Mouse (Mus musculus) liver, embryonic 16.5 days (tissue): Measurements from ENCODE around the gene Lrrn2. TPM values are rescaled to one million over a fixed set of nuclear protein-coding genes. Genes with fewer than 3 reads are reported as not detected.

Source experiments
- ATAC-seq: fragments of 200-750 bp; cut with Nextera tagmentation; 2 replicates; pipeline ENCODE4 v1.8.0; 2017; ENCODE audit warnings: low read depth, mild to moderate bottlenecking, moderate number of reproducible peaks, moderate library complexity
- H3K27ac ChIP-seq: fragments of 300-500 bp; sonication (generic); 2 replicates; pipeline ENCODE4 v1.5.1; 2014; ENCODE audit warnings: mild to moderate bottlenecking, low read length
- H3K27me3 ChIP-seq: fragments of 300-500 bp; sonication (generic); 2 replicates; pipeline ENCODE4 v1.6.1; 2014; ENCODE audit warnings: low read depth, low read length, mixed read lengths; ENCODE audit not compliant: control insufficient read depth, insufficient read depth
- H3K36me3 ChIP-seq: fragments of 300-500 bp; sonication (generic); 2 replicates; pipeline ENCODE4 v1.6.1; 2014; ENCODE audit warnings: mild to moderate bottlenecking; ENCODE audit not compliant: control insufficient read depth, insufficient read depth
- H3K4me1 ChIP-seq: fragments of 300-500 bp; sonication (generic); 2 replicates; pipeline ENCODE4 v1.6.1; 2014; ENCODE audit warnings: low read depth, low read length, mixed read lengths; ENCODE audit not compliant: control insufficient read depth
- H3K4me2 ChIP-seq: fragments of 300-500 bp; sonication (generic); 2 replicates; pipeline ENCODE4 v1.6.1; 2014; ENCODE audit warnings: low read depth, low read length, mixed read lengths
- H3K4me3 ChIP-seq: fragments of 300-500 bp; sonication (generic); 2 replicates; pipeline ENCODE4 v1.5.1; 2014; ENCODE audit warnings: low read depth, mild to moderate bottlenecking, low read length
- H3K9ac ChIP-seq: fragments of 300-500 bp; sonication (generic); 2 replicates; pipeline ENCODE4 v1.6.1; 2014; ENCODE audit warnings: low read depth, low read length
- H3K9me3 ChIP-seq: fragments of 300-500 bp; sonication (generic); replicated peaks from 2 replicates; pipeline ENCODE4 v1.6.1; 2016; ENCODE audit warnings: low read length; ENCODE audit not compliant: control insufficient read depth
- WGBS: fragments of 180-500 bp; shearing (Covaris S2); extraction: QIAGEN DNeasy Blood & Tissue Kit; methylation state at CpG from one replicate; pipeline ENCODE4 v1.1.7; 2014; ENCODE audit not compliant: insufficient replicate concordance; 5-methylcytosine and 5-hydroxymethylcytosine counted together
- polyA plus RNA-seq: library from polyadenylated mRNA; unstranded; fragments of >200 nt; fragmentation: Nextera tagmentation; extraction: Ambion mirVana; gene quantifications from 2 replicates; pipeline ENCODE4 v1.2.1, GENCODE M21; 2015

Lrrn2 gene
- 0.05 and 0.13 TPM in 2 replicates for polyA plus RNA-seq

DNA sequence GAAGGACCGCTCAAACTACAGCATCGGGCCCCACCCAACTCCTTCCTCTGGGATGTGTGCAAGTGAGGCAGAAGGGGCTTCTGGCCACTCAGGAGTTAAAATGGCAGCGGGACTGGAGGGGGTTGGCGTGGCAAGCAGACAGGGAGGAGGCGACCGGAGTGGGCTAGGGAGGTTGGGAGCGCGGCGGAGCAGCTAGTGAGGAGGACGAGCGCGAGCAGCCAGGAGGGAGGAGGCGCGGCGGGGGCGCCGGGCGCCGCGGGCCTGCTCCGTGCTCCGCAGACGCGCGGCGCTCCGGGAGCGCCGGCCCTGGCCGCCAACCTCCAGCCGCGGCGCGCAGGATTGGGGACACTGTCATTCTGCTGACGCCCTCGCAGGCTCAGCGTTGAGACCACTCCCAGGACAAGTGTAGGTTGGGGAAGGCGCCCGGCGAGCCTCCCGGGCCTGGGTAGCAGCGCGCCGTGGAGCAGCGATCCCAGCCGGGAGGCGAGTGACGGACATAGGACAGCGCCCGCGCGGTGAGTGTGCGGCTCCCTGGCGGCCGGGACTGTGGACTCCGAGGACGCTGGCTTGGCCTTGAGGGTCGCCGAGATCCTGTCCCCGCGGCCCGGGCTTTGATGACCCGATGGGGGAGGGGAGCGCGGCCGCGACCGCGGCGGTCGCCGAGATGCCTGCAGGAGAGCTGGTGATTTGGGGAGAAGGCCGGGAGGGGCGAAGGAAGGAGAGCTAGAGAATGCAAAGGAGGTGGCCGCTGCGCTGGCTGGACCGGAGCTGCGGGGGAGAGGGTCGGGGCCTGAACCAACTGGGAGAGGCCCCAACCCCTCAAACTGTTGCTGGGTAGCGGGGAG is at the start of gene Lrrn2:
Gene Lrrn2 (plus strand): TSS at position 113 of the 845 bp plus-strand sequence.
- no peaks in the 10 kb centered on the region; the same call in 1 of the 2 replicates for H3K4me1 ChIP-seq
- H3K9ac ChIP-seq = no peak within 1 kb of the TSS
- 2% methylated on average over 77 of the region's 80 CpGs for WGBS
- H3K27ac ChIP-seq = no peak within 1 kb of the TSS
- peaks cover 51% of the 10 kb centered on the region for H3K27me3 ChIP-seq
- H3K36me3 ChIP-seq = no peaks in the 10 kb centered on the region
- ATAC-seq = 0 out of 2 replicates have a peak, but pooled peaks have one; percentile 21
- H3K9me3 ChIP-seq = no peaks in the 10 kb centered on the region
- H3K4me2 ChIP-seq = peak within 1 kb of the TSS; percentile 59
- H3K4me3 ChIP-seq = peak within 1 kb of the TSS; percentile 31

DNA sequence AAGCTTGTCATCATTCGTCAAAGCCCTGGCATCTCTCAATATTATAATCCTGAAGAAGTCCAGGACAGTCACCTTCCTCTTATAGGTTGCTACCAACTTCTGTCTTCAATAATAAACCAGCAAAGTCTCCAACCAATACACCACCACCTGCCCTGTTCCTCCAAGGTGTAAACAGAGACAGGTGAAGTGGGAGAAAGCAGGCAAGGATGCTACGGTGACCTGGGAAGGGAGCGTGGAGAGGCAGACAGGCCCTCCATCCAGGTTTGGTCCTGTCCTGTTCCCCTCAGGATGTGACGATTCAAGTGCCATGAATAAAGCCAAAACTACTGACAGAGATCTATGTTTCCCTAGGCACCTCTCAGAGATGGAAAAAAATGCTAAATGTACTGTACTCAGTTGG is 48.1 kb upstream of the Lrrn2 start:
- Histone ChIP-seq H3K4me3 (no peak overlapping the region), H3K9me3 (no peaks in the 10 kb centered on the region), H3K27me3 (no peaks in the 10 kb centered on the region; the same call in 1 of the 2 replicates), H3K4me2 (no peak overlapping the region), H3K9ac (no peak overlapping the region), H3K36me3 (no peaks in the 10 kb centered on the region), H3K27ac (no peak overlapping the region), H3K4me1 (no peaks in the 10 kb centered on the region)
- ATAC-seq = no peak
- WGBS = 67% methylated on average over 4 of the region's 4 CpGs

DNA sequence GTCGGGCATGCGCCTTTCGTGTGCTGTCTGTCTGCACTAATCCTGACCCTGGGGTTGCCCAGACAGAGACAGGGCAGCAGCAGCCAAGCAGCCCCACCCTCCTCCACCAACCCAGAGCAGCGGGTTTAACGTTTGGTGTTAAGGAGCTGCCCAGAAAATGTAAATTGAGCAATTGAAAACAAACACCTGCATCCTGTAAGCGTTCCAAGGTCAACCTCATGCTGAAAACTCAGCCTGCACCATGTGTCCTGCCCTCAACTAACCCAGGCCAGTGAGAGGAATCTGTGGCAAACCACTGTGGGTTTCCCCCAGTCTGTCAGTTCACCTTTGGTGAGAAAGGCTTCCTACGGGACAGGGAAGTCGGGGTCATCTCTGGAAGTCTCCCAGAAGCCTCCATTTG is 46.0 kb upstream of the Lrrn2 start:
- H3K36me3 ChIP-seq = no peaks in the 10 kb centered on the region

DNA sequence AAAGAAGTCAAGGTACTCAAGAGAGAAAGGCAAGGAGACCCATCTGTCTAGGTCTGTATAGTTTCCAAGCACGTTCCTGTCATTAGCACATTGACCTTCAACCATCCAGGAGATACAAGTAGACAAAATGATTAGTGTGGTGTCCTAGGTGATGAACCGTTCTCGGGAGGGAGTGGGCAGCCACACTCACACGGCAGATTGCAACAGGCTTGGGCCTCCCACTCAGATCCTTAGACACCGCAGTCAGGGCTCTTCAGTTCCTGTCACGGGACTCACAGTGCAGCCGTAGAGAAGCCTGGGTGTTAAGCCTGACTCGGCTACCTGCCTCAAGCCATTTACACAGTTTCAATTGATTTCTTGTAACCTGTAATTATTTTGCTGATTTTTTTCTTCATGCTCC is 43.2 kb upstream of the Lrrn2 start:
- no peaks in the 10 kb centered on the region for H3K27me3 ChIP-seq
- 58% methylated on average over 8 of the region's 8 CpGs for whole genome bisulfite sequencing
- H3K4me3 ChIP-seq = no peak overlapping the region
- ATAC-seq = no peak
- no peaks in the 10 kb centered on the region for H3K4me1 ChIP-seq
- no peak overlapping the region for H3K4me2 ChIP-seq
- no peak overlapping the region for H3K9ac ChIP-seq
- H3K27ac ChIP-seq = no peak overlapping the region
- H3K9me3 ChIP-seq = no peaks in the 10 kb centered on the region
- H3K36me3 ChIP-seq = no peaks in the 10 kb centered on the region

More for the DNA sequence above, 46.0 kb upstream of the Lrrn2 start:
- no peaks in the 10 kb centered on the region for H3K4me1 ChIP-seq
- no peak overlapping the region for H3K4me2 ChIP-seq
- 38% methylated on average over 8 of the region's 8 CpGs for WGBS
- H3K9ac ChIP-seq = no peak overlapping the region
- H3K27ac ChIP-seq = no peak overlapping the region
- no peaks in the 10 kb centered on the region; the same call in 1 of the 2 replicates for H3K27me3 ChIP-seq
- no peak overlapping the region for H3K4me3 ChIP-seq
- H3K9me3 ChIP-seq = no peaks in the 10 kb centered on the region
- no peak for ATAC-seq

DNA sequence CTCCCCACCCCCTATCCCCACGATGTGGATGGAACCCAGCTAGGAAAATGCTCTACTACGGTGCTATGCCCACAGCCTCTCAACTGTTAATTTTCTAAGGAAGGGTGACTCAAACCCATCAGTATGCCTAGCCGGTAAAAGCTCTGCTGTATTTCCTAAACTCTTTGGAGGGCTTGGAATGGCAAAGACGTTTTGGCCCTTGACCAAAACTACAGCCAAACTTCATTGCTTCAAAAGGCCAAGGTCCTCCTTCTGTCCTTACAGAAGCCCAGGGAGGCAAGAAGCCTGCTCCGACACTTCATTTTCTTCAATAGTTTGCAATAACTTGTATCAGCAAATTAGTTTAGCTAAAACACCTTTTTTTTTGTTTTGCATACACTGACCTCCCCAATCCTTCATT is 42.4 kb upstream of the Lrrn2 start:
- H3K36me3 ChIP-seq = no peaks in the 10 kb centered on the region
- no peak overlapping the region for H3K4me3 ChIP-seq
- H3K27me3 ChIP-seq = no peaks in the 10 kb centered on the region
- no peaks in the 10 kb centered on the region for H3K4me1 ChIP-seq
- no peaks in the 10 kb centered on the region for H3K9me3 ChIP-seq
- ATAC-seq = no peak
- no peak overlapping the region for H3K27ac ChIP-seq
- H3K4me2 ChIP-seq = no peak overlapping the region
- WGBS = 57% methylated on average over 5 of the region's 5 CpGs
- H3K9ac ChIP-seq = no peak overlapping the region

DNA sequence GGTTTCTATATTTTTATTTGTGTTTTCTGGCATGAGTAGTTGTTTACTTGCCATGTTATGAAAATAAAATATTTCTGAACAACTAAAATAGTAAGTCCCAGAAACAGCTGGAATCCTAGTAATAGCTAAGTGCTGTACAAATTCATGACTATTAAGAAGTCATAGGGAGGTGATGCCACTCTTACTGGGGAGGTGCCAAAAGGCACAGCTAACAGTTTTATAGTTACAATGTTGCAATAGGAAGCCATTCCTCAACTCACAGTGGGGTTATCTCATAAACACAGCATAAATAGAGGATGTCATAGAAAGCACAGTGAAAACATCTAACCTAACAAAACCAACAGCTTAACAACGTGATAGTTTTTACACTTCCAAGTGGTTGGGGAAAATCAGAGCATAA is 41.7 kb upstream of the Lrrn2 start:
- Histone ChIP-seq H3K36me3 (no peaks in the 10 kb centered on the region), H3K27me3 (no peaks in the 10 kb centered on the region), H3K4me1 (no peaks in the 10 kb centered on the region), H3K4me3 (no peak overlapping the region), H3K4me2 (no peak overlapping the region), H3K27ac (no peak overlapping the region), H3K9me3 (no peaks in the 10 kb centered on the region), H3K9ac (no peak overlapping the region)
- WGBS = 60% methylated on average over 1 of the region's 1 CpGs
- no peak for ATAC-seq

DNA sequence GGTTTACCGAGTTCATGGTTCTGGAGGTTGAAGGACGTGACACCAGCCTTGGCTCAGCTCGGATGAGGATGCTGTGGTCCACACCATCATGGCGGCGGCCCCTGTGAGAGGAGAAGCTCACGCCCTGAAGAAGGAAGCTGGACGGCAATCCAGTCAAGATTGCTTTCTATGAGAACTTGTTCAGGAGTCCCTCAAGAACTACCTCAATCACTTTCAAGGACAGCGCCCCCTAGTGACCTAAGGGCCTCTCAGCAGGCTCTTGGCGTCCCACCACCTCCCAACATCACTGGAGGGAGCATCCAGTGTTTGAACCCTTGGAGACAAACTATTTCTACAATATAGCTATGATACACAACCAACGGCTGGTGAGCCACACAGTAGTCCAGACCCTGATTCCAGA is 36.5 kb upstream of the Lrrn2 start:
- H3K27me3 ChIP-seq = no peaks in the 10 kb centered on the region
- no peak overlapping the region for H3K27ac ChIP-seq
- ATAC-seq = no peak
- H3K9ac ChIP-seq = no peak overlapping the region
- WGBS = 69% methylated on average over 10 of the region's 10 CpGs
- H3K36me3 ChIP-seq = no peaks in the 10 kb centered on the region
- H3K4me1 ChIP-seq = no peaks in the 10 kb centered on the region
- H3K4me2 ChIP-seq = no peak overlapping the region
- H3K9me3 ChIP-seq = no peaks in the 10 kb centered on the region
- no peak overlapping the region for H3K4me3 ChIP-seq

DNA sequence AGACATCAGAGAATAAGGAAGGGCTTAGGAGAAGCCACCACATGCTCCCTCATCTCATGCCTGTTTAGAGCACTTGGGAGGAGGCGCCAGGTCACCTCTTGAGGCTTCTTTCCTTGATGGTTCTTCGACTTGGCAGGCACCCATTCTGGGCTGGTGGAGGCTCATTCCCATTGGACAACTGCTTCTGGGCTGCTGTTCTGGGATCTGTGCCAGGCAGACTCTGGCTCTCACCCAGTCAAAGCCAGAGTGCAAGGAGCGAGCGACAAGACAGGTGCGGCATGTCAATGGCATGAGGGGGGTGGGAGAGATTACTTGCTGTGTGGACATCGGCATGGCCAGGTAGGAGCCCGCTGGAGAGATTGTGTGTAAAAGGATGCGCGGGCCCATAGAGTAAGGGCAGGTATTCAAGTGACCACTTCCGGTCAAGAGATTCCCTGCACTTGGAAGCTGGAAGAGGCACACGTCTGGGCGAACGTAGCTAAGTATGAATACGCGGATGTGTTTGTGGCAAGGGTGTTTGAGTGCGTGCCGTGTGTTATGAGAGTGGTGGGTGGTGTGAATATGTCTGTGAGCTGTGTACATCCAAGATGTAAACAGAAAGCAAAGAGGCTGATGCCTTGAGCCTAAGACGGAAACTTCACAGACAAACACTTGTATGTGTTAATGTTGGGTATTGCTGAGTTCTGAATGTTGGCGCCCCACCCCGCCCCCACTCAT is 35.8 kb upstream of the Lrrn2 start:
- Histone ChIP-seq H3K9me3 (no peaks in the 10 kb centered on the region), H3K9ac (no peak overlapping the region), H3K36me3 (no peaks in the 10 kb centered on the region), H3K4me3 (no peak overlapping the region), H3K27me3 (no peaks in the 10 kb centered on the region), H3K27ac (no peak overlapping the region), H3K4me2 (no peak overlapping the region), H3K4me1 (no peaks in the 10 kb centered on the region)
- no peak for ATAC-seq
- 78% methylated on average over 20 of the region's 20 CpGs for WGBS

DNA sequence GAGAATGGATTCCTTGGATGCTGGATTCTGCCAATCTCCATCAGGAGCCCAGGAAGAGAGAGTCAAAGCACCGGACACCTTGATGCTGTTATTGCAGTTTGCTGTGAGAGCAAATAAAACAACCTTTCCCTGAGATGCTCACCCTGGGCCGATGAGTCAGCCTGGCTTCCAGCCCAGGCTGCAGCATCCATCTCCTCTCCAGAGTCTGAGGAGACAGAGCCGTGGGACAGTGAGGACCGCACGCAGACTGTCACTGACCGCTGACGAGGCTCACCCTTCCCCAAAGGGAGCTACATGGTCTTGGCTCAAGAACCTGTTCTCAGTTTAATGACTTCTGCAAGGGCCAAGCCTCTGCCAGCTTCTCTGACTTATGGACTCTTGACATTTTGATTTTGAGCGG is 34.3 kb upstream of the Lrrn2 start:
- H3K27ac ChIP-seq = no peak overlapping the region
- H3K4me2 ChIP-seq = no peak overlapping the region
- H3K27me3 ChIP-seq = no peaks in the 10 kb centered on the region
- H3K36me3 ChIP-seq = no peaks in the 10 kb centered on the region
- no peak overlapping the region for H3K4me3 ChIP-seq
- H3K9me3 ChIP-seq = no peaks in the 10 kb centered on the region
- no peaks in the 10 kb centered on the region for H3K4me1 ChIP-seq
- 72% methylated on average over 8 of the region's 8 CpGs for WGBS
- ATAC-seq = no peak
- H3K9ac ChIP-seq = no peak overlapping the region
